Mouse (Mus musculus) lung, embryonic 14.5 days (tissue): Measurements from ENCODE around the gene Ror1. TPM values are rescaled to one million over a fixed set of nuclear protein-coding genes. Genes with fewer than 3 reads are reported as not detected.

Experiments used
- ATAC-seq: fragments of 200-750 bp; cut with Nextera tagmentation; 2 replicates; pipeline ENCODE4 v1.8.0; 2017; ENCODE audit warnings: mild to moderate bottlenecking, moderate TSS enrichment, moderate library complexity; ENCODE audit not compliant: insufficient read depth
- DNase-seq: peaks from one replicate; pipeline ENCODE4 v3.0.0-alpha.2; 2015
- H3K27ac ChIP-seq: fragments of 300-500 bp; sonication (generic); 2 replicates; pipeline ENCODE4 v1.5.1; 2014; ENCODE audit warnings: low read depth, mild to moderate bottlenecking, moderate library complexity
- H3K27me3 ChIP-seq: fragments of 300-500 bp; sonication (generic); 2 replicates; pipeline ENCODE4 v1.6.1; 2014; ENCODE audit warnings: low read length, control low read depth; ENCODE audit not compliant: insufficient read depth
- H3K36me3 ChIP-seq: fragments of 300-500 bp; sonication (generic); 2 replicates; pipeline ENCODE4 v1.6.1; 2014; ENCODE audit warnings: control low read depth; ENCODE audit not compliant: insufficient read depth
- H3K4me1 ChIP-seq: fragments of 300-500 bp; sonication (generic); 2 replicates; pipeline ENCODE4 v1.6.1; 2014; ENCODE audit warnings: antibody characterized with exemption, control low read depth; ENCODE audit not compliant: insufficient read depth
- H3K4me2 ChIP-seq: fragments of 300-500 bp; sonication (generic); 2 replicates; pipeline ENCODE4 v1.6.1; 2014; ENCODE audit warnings: mild to moderate bottlenecking
- H3K4me3 ChIP-seq: fragments of 300-500 bp; sonication (generic); 2 replicates; pipeline ENCODE4 v1.5.1; 2014; ENCODE audit warnings: low read depth, low read length
- H3K9ac ChIP-seq: fragments of 300-500 bp; sonication (generic); 2 replicates; pipeline ENCODE4 v1.6.1; 2014
- H3K9me3 ChIP-seq: fragments of 300-500 bp; sonication (generic); 2 replicates; pipeline ENCODE4 v1.6.1; 2016; ENCODE audit warnings: low read depth, low read length, control low read depth
- CTCF ChIP-seq: IDR thresholded peaks from 2 replicates; pipeline ENCODE4 v1.5.1; 2016; ENCODE audit warnings: antibody characterized with exemption, low read depth
- WGBS: fragments of 180-500 bp; shearing (Covaris S2); extraction: QIAGEN DNeasy Blood & Tissue Kit; methylation state at CpG from one replicate; pipeline ENCODE4 v1.1.7; 2014; 5-methylcytosine and 5-hydroxymethylcytosine counted together
- polyA plus RNA-seq: library from polyadenylated mRNA; unstranded; fragments of >200 nt; fragmentation: Nextera tagmentation; extraction: Ambion mirVana; gene quantifications from 2 replicates; pipeline ENCODE4 v1.2.1, GENCODE M21; 2014

Ror1 gene
- polyA plus RNA-seq, 1 experiment from 2014 or later: 23.8 TPM

- H3K36me3 ChIP-seq: no peaks in the 10 kb centered on the region
- no peak overlapping the region for H3K9ac ChIP-seq
- no peak for ATAC-seq
- no peaks in the 10 kb centered on the region for H3K9me3 ChIP-seq
- H3K4me2 ChIP-seq: no peak overlapping the region
- no peak overlapping the region for H3K4me3 ChIP-seq
- no peak overlapping the region for H3K27ac ChIP-seq
- 87% methylated on average over 5 of the region's 5 CpGs for WGBS
- DNase-seq: no peak
- no peaks in the 10 kb centered on the region for H3K27me3 ChIP-seq
- peaks cover 10% of the 10 kb centered on the region; the same call in 1 of the 2 replicates for H3K4me1 ChIP-seq
- TF ChIP-seq CTCF: no peak
These were observed 279.7 kb downstream of the Ror1 start for GRCm38 (mm10) chr4:100375286-100375685.

GRCm38 (mm10) chr4:100376163-100376562 is 280.6 kb downstream of the Ror1 start:
- no peak for TF ChIP-seq CTCF
- no peak overlapping the region for H3K4me2 ChIP-seq
- WGBS: 36% methylated on average over 6 of the region's 6 CpGs
- no peak overlapping the region for H3K27ac ChIP-seq
- H3K9ac ChIP-seq: no peak overlapping the region
- H3K9me3 ChIP-seq: no peaks in the 10 kb centered on the region
- peaks cover 10% of the 10 kb centered on the region; the same call in 1 of the 2 replicates for H3K4me1 ChIP-seq
- H3K4me3 ChIP-seq: no peak overlapping the region
- no peaks in the 10 kb centered on the region for H3K36me3 ChIP-seq
- DNase-seq: no peak
- ATAC-seq: no peak
- H3K27me3 ChIP-seq: no peaks in the 10 kb centered on the region

GRCm38 (mm10) chr4:100377231-100377630 is 281.6 kb downstream of the Ror1 start:
- H3K9ac ChIP-seq: no peak overlapping the region
- ATAC-seq (no peak), DNase-seq (no peak)
- TF ChIP-seq CTCF: no peak
- H3K4me1 ChIP-seq: peaks cover 10% of the 10 kb centered on the region; the same call in 1 of the 2 replicates
- no peak overlapping the region for H3K4me2 ChIP-seq
- no peaks in the 10 kb centered on the region for H3K36me3 ChIP-seq
- H3K9me3 ChIP-seq: no peaks in the 10 kb centered on the region
- WGBS: 51% methylated on average over 3 of the region's 3 CpGs
- no peaks in the 10 kb centered on the region for H3K27me3 ChIP-seq
- no peak overlapping the region for H3K27ac ChIP-seq
- no peak overlapping the region for H3K4me3 ChIP-seq

GRCm38 (mm10) chr4:100377996-100378395 is 282.4 kb downstream of the Ror1 start:
- H3K9me3 ChIP-seq: no peaks in the 10 kb centered on the region
- no peak overlapping the region for H3K4me2 ChIP-seq
- no peak overlapping the region for H3K9ac ChIP-seq
- DNase-seq: no peak
- no peak for TF ChIP-seq CTCF
- no peak overlapping the region for H3K27ac ChIP-seq
- H3K27me3 ChIP-seq: no peaks in the 10 kb centered on the region
- H3K4me1 ChIP-seq: peaks cover 8% of the 10 kb centered on the region; the same call in 1 of the 2 replicates
- no peak overlapping the region for H3K4me3 ChIP-seq
- no peaks in the 10 kb centered on the region for H3K36me3 ChIP-seq
- ATAC-seq: no peak
- 73% methylated on average over 4 of the region's 4 CpGs for WGBS

GRCm38 (mm10) chr4:100381760-100382159 is 286.2 kb downstream of the Ror1 start:
- Histone ChIP-seq H3K9ac (no peak overlapping the region), H3K4me3 (no peak overlapping the region), H3K27me3 (no peaks in the 10 kb centered on the region), H3K36me3 (no peaks in the 10 kb centered on the region), H3K4me1 (no peaks in the 10 kb centered on the region), H3K4me2 (no peak overlapping the region), H3K27ac (no peak overlapping the region), H3K9me3 (no peaks in the 10 kb centered on the region)
- TF ChIP-seq CTCF: no peak
- ATAC-seq (no peak), DNase-seq (no peak)
- WGBS: 70% methylated on average over 4 of the region's 4 CpGs

- Histone ChIP-seq H3K9me3 (no peaks in the 10 kb centered on the region), H3K27me3 (no peaks in the 10 kb centered on the region), H3K4me2 (no peak overlapping the region), H3K4me3 (no peak overlapping the region), H3K27ac (no peak overlapping the region), H3K9ac (no peak overlapping the region), H3K36me3 (no peaks in the 10 kb centered on the region), H3K4me1 (no peaks in the 10 kb centered on the region)
- peak; percentile 44 for DNase-seq
- peak; percentile 15; the same call in 1 of the 2 replicates for TF ChIP-seq CTCF
- ATAC-seq: peak; percentile 71
- 59% methylated on average over 5 of the region's 5 CpGs for WGBS
These were observed 290.8 kb downstream of the Ror1 start for GRCm38 (mm10) chr4:100386272-100386988.

GRCm38 (mm10) chr4:100390436-100390835 is 294.8 kb downstream of the Ror1 start:
- Histone ChIP-seq H3K4me3 (no peak overlapping the region), H3K4me1 (peaks cover 14% of the 10 kb centered on the region), H3K9me3 (no peaks in the 10 kb centered on the region), H3K27me3 (no peaks in the 10 kb centered on the region), H3K36me3 (no peaks in the 10 kb centered on the region), H3K9ac (no peak overlapping the region), H3K4me2 (no peak overlapping the region), H3K27ac (peak overlapping the region; percentile 61)
- 64% methylated on average over 6 of the region's 6 CpGs for WGBS
- no peak for TF ChIP-seq CTCF
- ATAC-seq (peak; percentile 12; the same call in 1 of the 2 replicates), DNase-seq (peak; percentile 75)
